Mouse (Mus musculus): Measurements from ENCODE around the gene Ppp2r5c.

Gene Ppp2r5c

GRCm38 (mm10) chr12:110553362-110553761, 106.4 kb downstream of the Ppp2r5c start:
- in situ Hi-C loops (cut with MseI, MboI), result no loop called here

GRCm38 (mm10) chr12:110555536-110556240, 108.8 kb downstream of the Ppp2r5c start:
- in situ Hi-C loops (cut with MseI, MboI), result no loop called here

- in situ Hi-C loops (cut with MseI, MboI), result no loop called here
Measured at GRCm38 (mm10) chr12:110556861-110557628, 110.1 kb downstream of the Ppp2r5c start.

GRCm38 (mm10) chr12:110558175-110558574, 111.3 kb downstream of the Ppp2r5c start:
- in situ Hi-C loops (cut with MseI, MboI), result no loop called here

- in situ Hi-C loops (cut with MseI, MboI), result no loop called here
Measured at GRCm38 (mm10) chr12:110563383-110563782, 116.5 kb downstream of the Ppp2r5c start.

GRCm38 (mm10) chr12:110564848-110565247, 117.9 kb downstream of the Ppp2r5c start:
- in situ Hi-C loops (cut with MseI, MboI), result no loop called here

GRCm38 (mm10) chr12:110566366-110566765, 119.4 kb downstream of the Ppp2r5c start:
- in situ Hi-C loops (cut with MseI, MboI), result no loop called here

- in situ Hi-C loops (cut with MseI, MboI), result no loop called here
Measured at GRCm38 (mm10) chr12:110571050-110571449, 124.1 kb downstream of the Ppp2r5c start.

- in situ Hi-C loops (cut with MseI, MboI), result no loop called here
Measured at GRCm38 (mm10) chr12:110572351-110572750, 125.4 kb downstream of the Ppp2r5c start.

GRCm38 (mm10) chr12:110573635-110574034, 126.7 kb downstream of the Ppp2r5c start:
- in situ Hi-C loops (cut with MseI, MboI), result no loop called here

- in situ Hi-C loops (cut with MseI, MboI), result no loop called here
Measured at GRCm38 (mm10) chr12:110575926-110576325, 129.0 kb downstream of the Ppp2r5c start.

- in situ Hi-C loops (cut with MseI, MboI), result no loop called here
Measured at GRCm38 (mm10) chr12:110578333-110578732, 131.4 kb downstream of the Ppp2r5c start.

GRCm38 (mm10) chr12:110588622-110589021, 141.7 kb downstream of the Ppp2r5c start:
- in situ Hi-C loops (cut with MseI, MboI), result no loop called here

- in situ Hi-C loops (cut with MseI, MboI), result loop anchor here in 1 of 2 experiments (10.0 kb wide), 1 partner anchor 254 kb away; the partner anchor contains the start of gene Mok
Measured at GRCm38 (mm10) chr12:110590804-110591259, 143.9 kb downstream of the Ppp2r5c start.

GRCm38 (mm10) chr12:110591260-110591883, 144.5 kb downstream of the Ppp2r5c start:
- in situ Hi-C loops (cut with MseI, MboI), result loop anchor here in 1 of 2 experiments (10.0 kb wide), 1 partner anchor 253 kb away; the partner anchor contains the start of gene Mok

- in situ Hi-C loops (cut with MseI, MboI), result loop anchor here in 1 of 2 experiments (10.0 kb wide), 1 partner anchor 246 kb away; the partner anchor contains the start of gene Mok
Measured at GRCm38 (mm10) chr12:110598527-110598926, 151.6 kb downstream of the Ppp2r5c start.

- in situ Hi-C loops (cut with MseI, MboI), result loop anchor here in 1 of 2 experiments (10.0 kb wide), 1 partner anchor 245 kb away; the partner anchor contains the start of gene Mok
Measured at GRCm38 (mm10) chr12:110599791-110600190, 152.9 kb downstream of the Ppp2r5c start.

- in situ Hi-C loops (cut with MseI, MboI), result no loop called here
Measured at GRCm38 (mm10) chr12:110600225-110600991, 153.5 kb downstream of the Ppp2r5c start.

- in situ Hi-C loops (cut with MseI, MboI), result no loop called here
Measured at GRCm38 (mm10) chr12:110601241-110602218, 154.6 kb downstream of the Ppp2r5c start, which contains the start of gene Dync1h1. Gene Dync1h1, plus strand, starts transcription at chr12:110601452.

- in situ Hi-C loops (cut with MseI, MboI), result no loop called here
Measured at GRCm38 (mm10) chr12:110606161-110606560, 159.2 kb downstream of the Ppp2r5c start.

All from mouse trophoblast stem cell (cell line).